Mouse (Mus musculus): ENCODE measurements around the gene Susd6.

Gene Susd6

GRCm38 (mm10) chr12:80853737-80854136, 63.4 kb downstream of the Susd6 start:
- in situ Hi-C loops (cut with MboI; ENCODE audit: low pct_unique_long_range_greater_than_20kb in 1 of 2, low sequenced_read_pairs in 2 of 2, unreplicated experiment in 1 of 2) = no loop called here

- in situ Hi-C loops (cut with MboI; ENCODE audit: low pct_unique_long_range_greater_than_20kb in 1 of 2, low sequenced_read_pairs in 2 of 2, unreplicated experiment in 1 of 2) = no loop called here
Observed at GRCm38 (mm10) chr12:80854671-80855070, 64.4 kb downstream of the Susd6 start.

- in situ Hi-C loops (cut with MboI; ENCODE audit: low pct_unique_long_range_greater_than_20kb in 1 of 2, low sequenced_read_pairs in 2 of 2, unreplicated experiment in 1 of 2) = no loop called here
Observed at GRCm38 (mm10) chr12:80855100-80855499, 64.8 kb downstream of the Susd6 start.

GRCm38 (mm10) chr12:80855581-80855980, 65.3 kb downstream of the Susd6 start:
- in situ Hi-C loops (cut with MboI; ENCODE audit: low pct_unique_long_range_greater_than_20kb in 1 of 2, low sequenced_read_pairs in 2 of 2, unreplicated experiment in 1 of 2) = no loop called here

- in situ Hi-C loops (cut with MboI; ENCODE audit: low pct_unique_long_range_greater_than_20kb in 1 of 2, low sequenced_read_pairs in 2 of 2, unreplicated experiment in 1 of 2) = no loop called here
Observed at GRCm38 (mm10) chr12:80857636-80858293, 67.5 kb downstream of the Susd6 start.

- in situ Hi-C loops (cut with MboI; ENCODE audit: low pct_unique_long_range_greater_than_20kb in 1 of 2, low sequenced_read_pairs in 2 of 2, unreplicated experiment in 1 of 2) = no loop called here
Observed at GRCm38 (mm10) chr12:80858307-80858706, 68.0 kb downstream of the Susd6 start.

- in situ Hi-C loops (cut with MboI; ENCODE audit: low pct_unique_long_range_greater_than_20kb in 1 of 2, low sequenced_read_pairs in 2 of 2, unreplicated experiment in 1 of 2) = no loop called here
Observed at GRCm38 (mm10) chr12:80861916-80862315, 71.6 kb downstream of the Susd6 start.

GRCm38 (mm10) chr12:80863370-80863769, 73.1 kb downstream of the Susd6 start:
- in situ Hi-C loops (cut with MboI; ENCODE audit: low pct_unique_long_range_greater_than_20kb in 1 of 2, low sequenced_read_pairs in 2 of 2, unreplicated experiment in 1 of 2) = no loop called here

GRCm38 (mm10) chr12:80865175-80865574, 74.9 kb downstream of the Susd6 start:
- in situ Hi-C loops (cut with MboI; ENCODE audit: low pct_unique_long_range_greater_than_20kb in 1 of 2, low sequenced_read_pairs in 2 of 2, unreplicated experiment in 1 of 2) = no loop called here

- in situ Hi-C loops (cut with MboI; ENCODE audit: low pct_unique_long_range_greater_than_20kb in 1 of 2, low sequenced_read_pairs in 2 of 2, unreplicated experiment in 1 of 2) = no loop called here
Observed at GRCm38 (mm10) chr12:80866023-80866422, 75.7 kb downstream of the Susd6 start.

GRCm38 (mm10) chr12:80867083-80867482, 76.8 kb downstream of the Susd6 start:
- in situ Hi-C loops (cut with MboI; ENCODE audit: low pct_unique_long_range_greater_than_20kb in 1 of 2, low sequenced_read_pairs in 2 of 2, unreplicated experiment in 1 of 2) = no loop called here

- in situ Hi-C loops (cut with MboI; ENCODE audit: low pct_unique_long_range_greater_than_20kb in 1 of 2, low sequenced_read_pairs in 2 of 2, unreplicated experiment in 1 of 2) = no loop called here
Observed at GRCm38 (mm10) chr12:80868401-80868800, 78.1 kb downstream of the Susd6 start.

- in situ Hi-C loops (cut with MboI; ENCODE audit: low pct_unique_long_range_greater_than_20kb in 1 of 2, low sequenced_read_pairs in 2 of 2, unreplicated experiment in 1 of 2) = no loop called here
Observed at GRCm38 (mm10) chr12:80877215-80878092, 87.1 kb downstream of the Susd6 start.

GRCm38 (mm10) chr12:80878093-80878430, 87.8 kb downstream of the Susd6 start:
- in situ Hi-C loops (cut with MboI; ENCODE audit: low pct_unique_long_range_greater_than_20kb in 1 of 2, low sequenced_read_pairs in 2 of 2, unreplicated experiment in 1 of 2) = no loop called here

GRCm38 (mm10) chr12:80878653-80879052, 88.3 kb downstream of the Susd6 start:
- in situ Hi-C loops (cut with MboI; ENCODE audit: low pct_unique_long_range_greater_than_20kb in 1 of 2, low sequenced_read_pairs in 2 of 2, unreplicated experiment in 1 of 2) = no loop called here

GRCm38 (mm10) chr12:80879267-80879666, 89.0 kb downstream of the Susd6 start:
- in situ Hi-C loops (cut with MboI; ENCODE audit: low pct_unique_long_range_greater_than_20kb in 1 of 2, low sequenced_read_pairs in 2 of 2, unreplicated experiment in 1 of 2) = no loop called here

GRCm38 (mm10) chr12:80881121-80881520, 90.8 kb downstream of the Susd6 start:
- in situ Hi-C loops (cut with MboI; ENCODE audit: low pct_unique_long_range_greater_than_20kb in 1 of 2, low sequenced_read_pairs in 2 of 2, unreplicated experiment in 1 of 2) = no loop called here

- in situ Hi-C loops (cut with MboI; ENCODE audit: low pct_unique_long_range_greater_than_20kb in 1 of 2, low sequenced_read_pairs in 2 of 2, unreplicated experiment in 1 of 2) = no loop called here
Observed at GRCm38 (mm10) chr12:80883278-80883677, 93.0 kb downstream of the Susd6 start.

- in situ Hi-C loops (cut with MboI; ENCODE audit: low pct_unique_long_range_greater_than_20kb in 1 of 2, low sequenced_read_pairs in 2 of 2, unreplicated experiment in 1 of 2) = no loop called here
Observed at GRCm38 (mm10) chr12:80883881-80884280, 93.6 kb downstream of the Susd6 start.

Data from mouse embryonic stem cell (cell line).